Mouse (Mus musculus) heart, adult 8-10 months (tissue): Measurements from ENCODE around the gene Ptpre. TPM values are rescaled to one million over a fixed set of nuclear protein-coding genes. Genes with fewer than 3 reads are reported as not detected.
"Not testable (repeated sequence)": the region's sequence is repeated elsewhere in the genome, so short reads cannot be mapped to it uniquely, and the experiment has no call there.

ENCODE experiments used
- DNase-seq: peaks from one replicate; pipeline ENCODE4 v3.0.0; 2022; ENCODE audit warnings: low spot score
- total RNA-seq, 4 experiments: library from RNA; stranded (reverse); gene quantifications; 2 replicates each; pipeline ENCODE4 v1.2.4; 2022

The Ptpre gene
- 1 to 10 TPM; 1.9 to 3.8 (median 2.5) TPM for total RNA-seq

- DNase-seq: peak; percentile 81
Observed at GRCm38 (mm10) chr7:135537341-135537901, at the start of gene Ptpre. Gene Ptpre, plus strand, starts transcription at chr7:135537481.

GRCm38 (mm10) chr7:135488214-135488810 lies 49.0 kb upstream of the Ptpre start:
- DNase-seq: no peak

GRCm38 (mm10) chr7:135489724-135490499 lies 47.4 kb upstream of the Ptpre start:
- no peak for DNase-seq

GRCm38 (mm10) chr7:135490500-135490886 lies 46.8 kb upstream of the Ptpre start:
- DNase-seq: no peak

- DNase-seq: no peak
Observed at GRCm38 (mm10) chr7:135495303-135495702, 42.0 kb upstream of the Ptpre start.

- no peak for DNase-seq
Observed at GRCm38 (mm10) chr7:135498565-135499186, 38.6 kb upstream of the Ptpre start.

- no peak for DNase-seq
Observed at GRCm38 (mm10) chr7:135499403-135499802, 37.9 kb upstream of the Ptpre start.

- DNase-seq: not testable (repeated sequence)
Observed at GRCm38 (mm10) chr7:135506506-135506905, 30.8 kb upstream of the Ptpre start.

GRCm38 (mm10) chr7:135508602-135509001 lies 28.7 kb upstream of the Ptpre start:
- DNase-seq: no peak

GRCm38 (mm10) chr7:135509272-135509671 lies 28.0 kb upstream of the Ptpre start:
- no peak for DNase-seq

GRCm38 (mm10) chr7:135510431-135510830 lies 26.9 kb upstream of the Ptpre start:
- no peak for DNase-seq

- no peak for DNase-seq
Observed at GRCm38 (mm10) chr7:135511723-135512122, 25.6 kb upstream of the Ptpre start.

GRCm38 (mm10) chr7:135517191-135517590 lies 20.1 kb upstream of the Ptpre start:
- DNase-seq: no peak

- DNase-seq: no peak
Observed at GRCm38 (mm10) chr7:135520241-135520640, 17.0 kb upstream of the Ptpre start.

GRCm38 (mm10) chr7:135521755-135522512 lies 15.3 kb upstream of the Ptpre start:
- DNase-seq: no peak

- no peak for DNase-seq
Observed at GRCm38 (mm10) chr7:135523981-135524380, 13.3 kb upstream of the Ptpre start.

GRCm38 (mm10) chr7:135524424-135524967 lies 12.8 kb upstream of the Ptpre start:
- DNase-seq: no peak

- no peak for DNase-seq
Observed at GRCm38 (mm10) chr7:135526574-135527152, 10.6 kb upstream of the Ptpre start.

GRCm38 (mm10) chr7:135527169-135527568 lies 10.1 kb upstream of the Ptpre start:
- DNase-seq: no peak

GRCm38 (mm10) chr7:135528515-135528914 lies 8.8 kb upstream of the Ptpre start, which contains the start of gene Clrn3:
Gene Clrn3, minus strand, starts transcription at chr7:135528654.
- no peak for DNase-seq

GRCm38 (mm10) chr7:135529068-135529467 lies 8.2 kb upstream of the Ptpre start:
- DNase-seq: no peak
